Mouse (Mus musculus) neural tube, embryonic 11.5 days (tissue): ENCODE data around the gene Setd4. TPM values are rescaled to one million over a fixed set of nuclear protein-coding genes. Genes with fewer than 3 reads are reported as not detected.

ENCODE experiments used
- ATAC-seq: fragments of 200-750 bp; cut with Nextera tagmentation; 2 replicates; pipeline ENCODE4 v1.8.0; 2017; ENCODE audit warnings: moderate number of reproducible peaks, mild to moderate bottlenecking, moderate TSS enrichment, moderate library complexity; ENCODE audit not compliant: insufficient read depth, low FRiP score, low TSS enrichment
- DNase-seq: peaks from one replicate; pipeline ENCODE4 v3.0.0-alpha.2; 2015; ENCODE audit warnings: low spot score
- H3K27ac ChIP-seq: fragments of 300-500 bp; sonication (generic); 2 replicates; pipeline ENCODE4 v1.5.1; 2014; ENCODE audit warnings: low read depth, mild to moderate bottlenecking, low read length
- H3K27me3 ChIP-seq: fragments of 300-500 bp; sonication (generic); 2 replicates; pipeline ENCODE4 v1.6.1; 2014; ENCODE audit warnings: mild to moderate bottlenecking, low read length, mixed read lengths; ENCODE audit not compliant: control insufficient read depth, insufficient read depth
- H3K36me3 ChIP-seq: fragments of 300-500 bp; sonication (generic); 2 replicates; pipeline ENCODE4 v1.6.1; 2014; ENCODE audit warnings: mild to moderate bottlenecking, low read length, moderate library complexity, mixed read lengths; ENCODE audit not compliant: control insufficient read depth, insufficient read depth
- H3K4me1 ChIP-seq: fragments of 300-500 bp; sonication (generic); 2 replicates; pipeline ENCODE4 v1.6.1; 2014; ENCODE audit warnings: low read length, mixed read lengths; ENCODE audit not compliant: control insufficient read depth, insufficient read depth
- H3K4me2 ChIP-seq: fragments of 300-500 bp; sonication (generic); 2 replicates; pipeline ENCODE4 v1.6.1; 2014; ENCODE audit warnings: low read depth, mild to moderate bottlenecking, moderate library complexity
- H3K4me3 ChIP-seq: fragments of 300-500 bp; sonication (generic); 2 replicates; pipeline ENCODE4 v1.5.1; 2014; ENCODE audit warnings: low read depth, low read length
- H3K9ac ChIP-seq: fragments of 300-500 bp; sonication (generic); 2 replicates; pipeline ENCODE4 v1.6.1; 2014; ENCODE audit warnings: mild to moderate bottlenecking, low read length
- H3K9me3 ChIP-seq: fragments of 300-500 bp; sonication (generic); 2 replicates; pipeline ENCODE4 v1.6.1; 2016; ENCODE audit warnings: low read length; ENCODE audit not compliant: control insufficient read depth
- WGBS: fragments of 180-500 bp; shearing (Covaris S2); extraction: QIAGEN DNeasy Blood & Tissue Kit; methylation state at CpG from one replicate; pipeline ENCODE4 v1.1.7; 2014; 5-methylcytosine and 5-hydroxymethylcytosine counted together
- polyA plus RNA-seq: library from polyadenylated mRNA; unstranded; fragments of >200 nt; fragmentation: Nextera tagmentation; extraction: Ambion mirVana; gene quantifications from 2 replicates; pipeline ENCODE4 v1.2.1, GENCODE M21; 2014

The Setd4 gene
- polyA plus RNA-seq, 1 experiment from 2014 or later, result 7.8 TPM

- Histone ChIP-seq H3K36me3 (no peaks in the 10 kb centered on the region), H3K4me1 (no peaks in the 10 kb centered on the region), H3K4me2 (no peak overlapping the region), H3K27ac (no peak overlapping the region), H3K9me3 (no peaks in the 10 kb centered on the region), H3K9ac (no peak overlapping the region), H3K4me3 (no peak overlapping the region), H3K27me3 (no peaks in the 10 kb centered on the region)
- DNase-seq (no peak), ATAC-seq (no peak)
- 94% methylated on average over 7 of the region's 7 CpGs for WGBS
These were observed 7.1 kb downstream of the Setd4 start for GRCm38 (mm10) chr16:93596807-93597206.

- no peaks in the 10 kb centered on the region for H3K36me3 ChIP-seq
- whole genome bisulfite sequencing, result 92% methylated on average over 5 of the region's 5 CpGs
These were observed 8.1 kb downstream of the Setd4 start for GRCm38 (mm10) chr16:93595766-93596165.

DNA sequence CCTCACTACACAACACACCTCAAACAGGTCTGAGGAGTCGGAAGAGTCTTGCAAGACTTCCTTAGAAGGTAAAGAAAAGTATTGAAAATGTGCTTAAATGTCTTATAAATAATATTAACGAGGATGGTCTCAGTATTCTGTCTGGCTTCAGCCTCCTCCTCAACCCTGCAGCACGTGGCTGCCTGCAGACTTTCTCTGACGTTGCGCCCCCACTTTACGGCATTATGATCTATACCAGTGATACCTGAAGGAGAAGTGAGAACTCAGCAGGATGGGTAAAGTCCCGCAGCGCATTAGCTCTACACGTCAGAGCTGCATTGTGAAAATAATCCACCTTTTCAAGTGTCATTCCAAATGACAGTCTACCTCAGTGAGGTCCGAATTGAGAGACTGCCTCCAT, 9.4 kb downstream of the Setd4 start:
- no peak overlapping the region for H3K27ac ChIP-seq
- no peak overlapping the region for H3K4me2 ChIP-seq
- no peaks in the 10 kb centered on the region for H3K27me3 ChIP-seq
- H3K4me3 ChIP-seq, result no peak overlapping the region
- whole genome bisulfite sequencing, result 93% methylated on average over 10 of the region's 10 CpGs
- no peaks in the 10 kb centered on the region for H3K36me3 ChIP-seq
- H3K4me1 ChIP-seq, result no peaks in the 10 kb centered on the region
- H3K9me3 ChIP-seq, result no peaks in the 10 kb centered on the region
- ATAC-seq, result no peak
- no peak for DNase-seq
- no peak overlapping the region for H3K9ac ChIP-seq

More at GRCm38 (mm10) chr16:93595766-93596165, 8.1 kb downstream of the Setd4 start:
- Histone ChIP-seq H3K9ac (no peak overlapping the region), H3K9me3 (no peaks in the 10 kb centered on the region), H3K27ac (no peak overlapping the region), H3K4me1 (no peaks in the 10 kb centered on the region), H3K4me3 (no peak overlapping the region), H3K4me2 (no peak overlapping the region), H3K27me3 (no peaks in the 10 kb centered on the region)
- no peak for DNase-seq
- ATAC-seq, result no peak

DNA sequence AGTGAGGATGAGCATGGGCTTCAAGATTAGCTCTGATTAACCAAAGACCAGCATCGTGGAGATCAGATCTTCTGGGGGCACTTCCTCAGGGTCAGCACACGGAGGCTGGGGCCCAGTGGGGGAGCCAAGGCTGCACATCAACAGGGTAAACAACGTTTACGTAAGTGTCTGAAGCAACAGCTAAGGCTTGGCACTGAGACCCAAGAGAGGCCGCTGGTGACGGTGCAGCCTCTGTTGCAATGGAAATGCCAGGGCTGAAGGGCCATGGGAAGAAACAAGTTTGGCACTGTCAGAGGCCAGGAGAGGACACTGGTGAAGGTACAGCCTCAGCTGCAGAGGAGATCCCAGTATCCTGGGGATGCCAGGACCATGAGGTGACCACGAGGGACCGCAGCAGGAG, 10.5 kb downstream of the Setd4 start:
- Histone ChIP-seq H3K27me3 (no peaks in the 10 kb centered on the region), H3K4me1 (no peaks in the 10 kb centered on the region), H3K4me2 (no peak overlapping the region), H3K36me3 (no peaks in the 10 kb centered on the region), H3K27ac (no peak overlapping the region), H3K9ac (no peak overlapping the region), H3K4me3 (no peak overlapping the region), H3K9me3 (no peaks in the 10 kb centered on the region)
- 89% methylated on average over 8 of the region's 8 CpGs for WGBS
- no peak for ATAC-seq
- DNase-seq, result no peak

- H3K9me3 ChIP-seq, result no peaks in the 10 kb centered on the region
- no peak overlapping the region for H3K4me3 ChIP-seq
- no peak overlapping the region for H3K4me2 ChIP-seq
- no peak for DNase-seq
- H3K27ac ChIP-seq, result no peak overlapping the region
- WGBS, result 89% methylated on average over 3 of the region's 3 CpGs
- no peak for ATAC-seq
- H3K9ac ChIP-seq, result no peak overlapping the region
- no peaks in the 10 kb centered on the region for H3K36me3 ChIP-seq
- no peaks in the 10 kb centered on the region for H3K4me1 ChIP-seq
- no peaks in the 10 kb centered on the region for H3K27me3 ChIP-seq
These were observed 11.2 kb downstream of the Setd4 start for GRCm38 (mm10) chr16:93592711-93593110.

DNA sequence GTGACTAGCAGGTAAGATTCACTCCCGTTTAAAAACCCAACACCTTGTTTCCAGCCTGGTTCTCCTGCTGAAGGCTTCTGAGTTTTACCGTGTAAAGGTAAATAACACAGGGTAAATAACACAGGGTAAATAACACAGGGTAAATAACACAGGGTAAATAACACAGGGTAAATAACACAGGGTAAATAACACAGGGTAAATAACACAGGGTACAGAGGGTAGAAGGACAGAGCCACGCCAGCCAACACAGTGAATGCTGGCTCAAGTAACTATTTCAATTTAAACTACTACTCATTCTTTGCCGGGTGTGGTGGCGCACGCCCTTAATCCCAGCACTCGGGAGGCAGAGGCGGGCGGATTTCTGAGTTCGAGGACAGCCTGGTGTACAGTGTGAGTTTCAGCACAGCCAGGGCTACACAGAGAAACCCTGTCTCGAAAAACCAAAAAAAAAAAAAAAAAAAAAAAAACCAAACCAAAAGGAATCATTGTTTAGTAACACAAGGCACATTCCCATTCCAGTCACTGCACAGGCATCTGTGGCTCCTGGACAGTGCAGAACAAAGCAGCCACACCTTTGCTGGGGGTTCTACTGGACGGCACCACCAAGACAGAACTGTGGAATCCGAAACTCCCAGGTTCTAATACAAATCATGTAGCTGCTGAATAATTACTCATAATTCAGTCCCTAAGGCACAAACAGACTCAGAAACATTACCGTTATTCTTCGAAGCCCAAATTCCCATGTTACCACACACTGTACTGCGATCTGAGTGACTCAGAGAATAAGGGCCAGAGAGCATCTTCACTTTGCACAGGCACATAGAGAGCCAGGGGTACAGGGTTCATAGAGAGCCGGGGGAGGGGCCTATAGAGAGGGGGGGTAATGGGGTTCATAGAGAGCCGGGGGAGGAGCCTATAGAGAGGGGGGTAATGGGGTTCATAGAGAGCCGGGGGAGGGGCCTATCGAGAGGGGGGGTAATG, 12.1 kb downstream of the Setd4 start:
- Histone ChIP-seq H3K9ac (no peak overlapping the region), H3K4me3 (no peak overlapping the region), H3K27me3 (no peaks in the 10 kb centered on the region), H3K36me3 (no peaks in the 10 kb centered on the region), H3K9me3 (no peaks in the 10 kb centered on the region), H3K4me1 (no peaks in the 10 kb centered on the region), H3K4me2 (no peak overlapping the region), H3K27ac (no peak overlapping the region)
- ATAC-seq (no peak), DNase-seq (no peak)
- 93% methylated on average over 20 of the region's 20 CpGs for WGBS

GRCm38 (mm10) chr16:93590915-93591314, 12.9 kb downstream of the Setd4 start:
- no peak for ATAC-seq
- no peaks in the 10 kb centered on the region for H3K27me3 ChIP-seq
- H3K9me3 ChIP-seq, result no peaks in the 10 kb centered on the region
- no peak overlapping the region for H3K27ac ChIP-seq
- H3K36me3 ChIP-seq, result no peaks in the 10 kb centered on the region
- H3K4me3 ChIP-seq, result no peak overlapping the region
- no peak for DNase-seq
- H3K4me1 ChIP-seq, result no peaks in the 10 kb centered on the region
- 93% methylated on average over 15 of the region's 15 CpGs for WGBS
- H3K9ac ChIP-seq, result no peak overlapping the region
- no peak overlapping the region for H3K4me2 ChIP-seq

DNA sequence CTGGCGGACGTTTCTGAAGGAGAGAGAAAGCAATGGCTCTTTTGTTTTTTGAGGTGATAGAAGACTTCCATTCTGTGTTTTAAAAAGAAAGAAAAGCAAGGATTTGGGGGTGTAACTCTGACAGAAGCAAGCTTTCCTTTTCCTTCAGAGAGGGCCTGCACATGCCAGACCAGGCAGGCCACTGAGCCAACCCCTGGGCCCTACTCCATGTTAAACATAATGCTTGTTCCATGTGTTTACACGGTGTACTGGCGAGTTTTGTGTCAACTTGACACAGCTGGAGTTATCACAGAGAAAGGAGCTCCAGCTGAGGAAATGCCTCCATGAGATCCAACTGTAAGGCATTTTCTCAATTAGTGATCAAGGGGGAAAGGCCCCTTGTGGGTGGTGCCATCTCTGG, 15.6 kb downstream of the Setd4 start:
- H3K4me1 ChIP-seq, result no peaks in the 10 kb centered on the region; the same call in 1 of the 2 replicates
- no peak overlapping the region for H3K4me2 ChIP-seq
- no peak overlapping the region for H3K4me3 ChIP-seq
- H3K27ac ChIP-seq, result no peak overlapping the region
- H3K9me3 ChIP-seq, result no peaks in the 10 kb centered on the region
- no peak for DNase-seq
- no peak overlapping the region for H3K9ac ChIP-seq
- no peaks in the 10 kb centered on the region for H3K27me3 ChIP-seq
- WGBS, result 69% methylated on average over 4 of the region's 4 CpGs
- ATAC-seq, result no peak
- no peaks in the 10 kb centered on the region for H3K36me3 ChIP-seq

GRCm38 (mm10) chr16:93586382-93586781, 17.5 kb downstream of the Setd4 start:
- Histone ChIP-seq H3K9me3 (no peaks in the 10 kb centered on the region), H3K27me3 (no peaks in the 10 kb centered on the region), H3K4me1 (no peaks in the 10 kb centered on the region; the same call in 1 of the 2 replicates), H3K4me2 (no peak overlapping the region), H3K4me3 (no peak overlapping the region), H3K36me3 (no peaks in the 10 kb centered on the region), H3K27ac (no peak overlapping the region), H3K9ac (no peak overlapping the region)
- 65% methylated on average over 8 of the region's 8 CpGs for WGBS
- ATAC-seq (no peak), DNase-seq (no peak)
